Mouse (Mus musculus) CH12.LX (cell line): Measurements from ENCODE around the gene Wnt3a. TPM values are rescaled to one million over a fixed set of nuclear protein-coding genes. Genes with fewer than 3 reads are reported as not detected.

Source experiments
- DNase-seq: peaks from one replicate; pipeline ENCODE4 v3.0.0-alpha.2; 2013; ENCODE audit errors: extremely low read depth
- H3K27ac ChIP-seq: 2 replicates; pipeline ENCODE4 v1.5.1; 2012; ENCODE audit warnings: low read depth, mild to moderate bottlenecking, control low read depth, moderate library complexity; ENCODE audit not compliant: insufficient read depth
- H3K27me3 ChIP-seq: replicated peaks from 2 replicates; pipeline ENCODE3; 2012; ENCODE audit warnings: inconsistent platforms
- H3K36me3 ChIP-seq, 2 experiments: replicated peaks in 1 of 2; 2 replicates each; pipeline versions ENCODE3 to v1.6.1; 2012; ENCODE audit warnings: inconsistent platforms in 1 of 2, low read length in 1 of 2, mild to moderate bottlenecking in 1 of 2, mixed read lengths in 1 of 2, moderate library complexity in 1 of 2; ENCODE audit not compliant: control insufficient read depth in 1 of 2, insufficient read depth in 1 of 2
- H3K4me1 ChIP-seq, 2 experiments: 2 replicates each; pipeline ENCODE4 v1.6.1; 2012; ENCODE audit warnings: inconsistent platforms in 1 of 2, moderate library complexity in 1 of 2; ENCODE audit not compliant: insufficient read depth in 2 of 2, control insufficient read depth in 1 of 2
- H3K4me2 ChIP-seq: 2 replicates; pipeline ENCODE4 v1.6.1; 2012; ENCODE audit warnings: low read depth, mild to moderate bottlenecking, control low read depth; ENCODE audit not compliant: poor library complexity, insufficient read depth, severe bottlenecking
- H3K4me3 ChIP-seq, 3 experiments: fragments of 150-350 bp in 1 of 3; sonication (generic) in 1 of 3; replicated peaks in 1 of 3; 2 replicates each; pipeline versions ENCODE3 to v1.5.1; 2011 to 2012; ENCODE audit warnings: low read depth in 2 of 3, low read length in 2 of 3, mild to moderate bottlenecking in 2 of 3, moderate library complexity in 2 of 3, control low read depth in 1 of 3, improper control_type of control experiment in 1 of 3, inconsistent platforms in 1 of 3, mixed read lengths in 1 of 3; ENCODE audit not compliant: poor library complexity in 1 of 3
- H3K79me2 ChIP-seq: replicated peaks from 2 replicates; pipeline ENCODE4 v1.6.1; 2012; ENCODE audit warnings: mild to moderate bottlenecking, moderate library complexity; ENCODE audit not compliant: control insufficient read depth, poor library complexity, insufficient read depth, severe bottlenecking; ENCODE audit errors: extremely low read depth
- H3K9ac ChIP-seq: 2 replicates; pipeline ENCODE4 v1.6.1; 2012; ENCODE audit warnings: low read depth, mild to moderate bottlenecking, control low read depth, moderate library complexity; ENCODE audit not compliant: insufficient read depth
- H3K9me3 ChIP-seq: replicated peaks from 2 replicates; pipeline ENCODE3; 2012; ENCODE audit warnings: low read length, inconsistent platforms, mixed read lengths
- CHD1 ChIP-seq: IDR thresholded peaks from 2 replicates; pipeline ENCODE4 v1.6.1; 2012; ENCODE audit warnings: low read depth, low read length, improper control_type of control experiment, inconsistent platforms
- CTCF ChIP-seq, 2 experiments: IDR thresholded peaks in 1 of 2; conservative IDR thresholded peaks in 1 of 2; 2 replicates each; pipeline ENCODE4 v1.5.1; 2011 to 2012; ENCODE audit warnings: low read depth in 2 of 2, low read length in 2 of 2, improper control_type of control experiment in 1 of 2, inconsistent platforms in 1 of 2, mild to moderate bottlenecking in 1 of 2, moderate library complexity in 1 of 2
- ELF1 ChIP-seq: IDR thresholded peaks from 2 replicates; pipeline ENCODE4 v1.6.1; 2014; ENCODE audit warnings: low read depth, mild to moderate bottlenecking, inconsistent platforms, low read length, improper control_type of control experiment
- ETS1 ChIP-seq: conservative IDR thresholded peaks from 2 replicates; pipeline ENCODE4 v1.6.1; 2012; ENCODE audit warnings: low read depth, mild to moderate bottlenecking, inconsistent platforms, low read length, improper control_type of control experiment, moderate library complexity
- GABPA ChIP-seq: IDR thresholded peaks from 2 replicates; pipeline ENCODE4 v1.6.1; 2012; ENCODE audit warnings: low read depth, low read length, improper control_type of control experiment, inconsistent platforms; ENCODE audit not compliant: insufficient replicate concordance
- HCFC1 ChIP-seq: IDR thresholded peaks from 2 replicates; pipeline ENCODE4 v1.6.1; 2012; ENCODE audit warnings: low read depth, mild to moderate bottlenecking, inconsistent platforms, low read length, improper control_type of control experiment
- MAZ ChIP-seq: IDR thresholded peaks from 2 replicates; pipeline ENCODE4 v1.6.1; 2012; ENCODE audit warnings: low read depth, mild to moderate bottlenecking, inconsistent platforms, low read length, improper control_type of control experiment, moderate library complexity
- MXI1 ChIP-seq: IDR thresholded peaks from 2 replicates; pipeline ENCODE4 v1.6.1; 2011; ENCODE audit warnings: mild to moderate bottlenecking, low read depth, low read length, improper control_type of control experiment
- MYC ChIP-seq: IDR thresholded peaks from 2 replicates; pipeline ENCODE4 v1.6.1; 2011; ENCODE audit warnings: low read depth, mild to moderate bottlenecking, improper control_type of control experiment, low read length
- NELFE ChIP-seq: IDR thresholded peaks from 2 replicates; pipeline ENCODE4 v1.6.1; 2011; ENCODE audit warnings: low read depth, low read length, improper control_type of control experiment
- NRF1 ChIP-seq: IDR thresholded peaks from 2 replicates; pipeline ENCODE4 v1.6.1; 2014; ENCODE audit warnings: low read depth, mild to moderate bottlenecking, inconsistent platforms, low read length, improper control_type of control experiment, moderate library complexity
- POLR2A ChIP-seq: IDR thresholded peaks from 2 replicates; pipeline ENCODE4 v1.6.1; 2011; ENCODE audit warnings: low read depth, mild to moderate bottlenecking, improper control_type of control experiment, low read length
- POLR2AphosphoS2 ChIP-seq: IDR thresholded peaks from 2 replicates; pipeline ENCODE4 v1.6.1; 2011; ENCODE audit warnings: low read depth, low read length, improper control_type of control experiment
- TBP ChIP-seq: conservative IDR thresholded peaks from 2 replicates; pipeline ENCODE4 v1.6.1; 2011; ENCODE audit warnings: low read depth, low read length, improper control_type of control experiment
- TCF12 ChIP-seq: IDR thresholded peaks from 2 replicates; pipeline ENCODE4 v1.6.1; 2014; ENCODE audit warnings: low read depth, mild to moderate bottlenecking, inconsistent platforms, low read length, improper control_type of control experiment
- UBTF ChIP-seq: IDR thresholded peaks from 2 replicates; pipeline ENCODE4 v1.6.1; 2012; ENCODE audit warnings: low read depth, mild to moderate bottlenecking, inconsistent platforms, low read length, improper control_type of control experiment, moderate library complexity
- ZC3H11A ChIP-seq: IDR thresholded peaks from 2 replicates; pipeline ENCODE4 v1.6.1; 2012; ENCODE audit warnings: low read depth, mild to moderate bottlenecking, inconsistent platforms, low read length, improper control_type of control experiment
- dilution Hi-C: fragments of 300-500 bp; cut with MboI; formaldehyde crosslinking; loops from 2 replicates; pipeline ENCODE4 v1.14.3; 2020; ENCODE audit warnings: low sequenced_read_pairs; ENCODE audit not compliant: extremely low pct_unique_long_range_greater_than_20kb, extremely low pct_ligation_motif_present
- in situ Hi-C: fragments of 300-500 bp; cut with MboI; formaldehyde crosslinking; loops from 3 replicates; pipeline ENCODE4 v1.14.3; 2019; ENCODE audit warnings: low sequenced_read_pairs, low pct_ligation_motif_present, low pct_unique_long_range_greater_than_20kb, mixed read lengths
- polyA plus RNA-seq: library from polyadenylated mRNA; unstranded; fragments of >175 nt; gene quantifications from 2 replicates; pipeline ENCODE4 v1.2.1, GENCODE M21; 2012; ENCODE audit warnings: low read depth; ENCODE audit not compliant: insufficient read length
- total RNA-seq, 2 experiments: library from RNA; depleted of rRNA; stranded (reverse); fragments of 300-350 nt in 1 of 2; fragments of >200 nt in 1 of 2; gene quantifications; 2 replicates each; pipeline ENCODE4 v1.2.3; 2012 to 2014

Gene Wnt3a
- total and polyA plus RNA-seq, 3 experiments: not detected

- H3K36me3 ChIP-seq: no peaks in the 10 kb centered on the region
- no peak overlapping the region for H3K27ac ChIP-seq
- in situ Hi-C loops: no loop called here
- no peak for DNase-seq
- H3K4me3 ChIP-seq: no peak overlapping the region
- H3K4me1 ChIP-seq: no peaks in the 10 kb centered on the region
- dilution Hi-C loops: no loop called here
- TF ChIP-seq TBP: no peak
- TF ChIP-seq CTCF (conservative IDR thresholded peaks at IDR 0.05 in 1 of 2, IDR thresholded peaks at IDR 0.05 in 1 of 2; ENCODE audit: low read depth in 2 of 2, low read length in 2 of 2): no peak
- TF ChIP-seq, all 38 proteins: peak for 0
- H3K9me3 ChIP-seq: no peaks in the 10 kb centered on the region
- no peak overlapping the region for H3K4me2 ChIP-seq
- H3K79me2 ChIP-seq: no peaks in the 10 kb centered on the region
- H3K27me3 ChIP-seq: peaks cover 90% of the 10 kb centered on the region
- no peak overlapping the region for H3K9ac ChIP-seq
Observed at GRCm38 (mm10) chr11:59327625-59328024, 37.1 kb upstream of the Wnt3a start.

GRCm38 (mm10) chr11:59324777-59325176, 34.2 kb upstream of the Wnt3a start:
- H3K4me2 ChIP-seq: no peak overlapping the region
- no peak overlapping the region for H3K27ac ChIP-seq
- no peak for DNase-seq
- dilution Hi-C loops: no loop called here
- no peak overlapping the region for H3K4me3 ChIP-seq
- peaks cover 90% of the 10 kb centered on the region for H3K27me3 ChIP-seq
- peaks cover 14% of the 10 kb centered on the region for H3K9me3 ChIP-seq
- H3K79me2 ChIP-seq: no peaks in the 10 kb centered on the region
- in situ Hi-C loops: no loop called here
- H3K4me1 ChIP-seq: no peaks in the 10 kb centered on the region
- TF ChIP-seq ZC3H11A (no peak), POLR2A (no peak), NELFE (no peak), ETS1 (no peak), GABPA (no peak), UBTF (no peak), POLR2AphosphoS2 (no peak), HCFC1 (no peak), MYC (no peak), MAZ (no peak), MXI1 (no peak), ELF1 (no peak), TCF12 (no peak), TBP (no peak)
- H3K9ac ChIP-seq: no peak overlapping the region
- no peaks in the 10 kb centered on the region for H3K36me3 ChIP-seq

- Histone ChIP-seq H3K4me1 (no peaks in the 10 kb centered on the region), H3K27ac (no peak overlapping the region), H3K27me3 (peaks cover 92% of the 10 kb centered on the region), H3K9me3 (peaks cover 14% of the 10 kb centered on the region), H3K36me3 (no peaks in the 10 kb centered on the region), H3K4me2 (no peak overlapping the region), H3K9ac (no peak overlapping the region), H3K79me2 (no peaks in the 10 kb centered on the region), H3K4me3 (no peak overlapping the region)
- dilution Hi-C loops (no loop called here), in situ Hi-C loops (no loop called here)
- DNase-seq: no peak
- TF ChIP-seq CHD1 (no peak), NRF1 (no peak)
Observed at GRCm38 (mm10) chr11:59322988-59323387, 32.4 kb upstream of the Wnt3a start.
